Mouse (Mus musculus): ENCODE results near the gene Il4. TPM values are rescaled to one million over a fixed set of nuclear protein-coding genes. Genes with fewer than 3 reads are reported as not detected.
A peak's percentile ranks its signal among the peaks of the same experiment; 100 is the strongest.

Gene Il4
- polyA plus RNA-seq, 1 experiment from 2014 or later, result 2.2 TPM

DNA sequence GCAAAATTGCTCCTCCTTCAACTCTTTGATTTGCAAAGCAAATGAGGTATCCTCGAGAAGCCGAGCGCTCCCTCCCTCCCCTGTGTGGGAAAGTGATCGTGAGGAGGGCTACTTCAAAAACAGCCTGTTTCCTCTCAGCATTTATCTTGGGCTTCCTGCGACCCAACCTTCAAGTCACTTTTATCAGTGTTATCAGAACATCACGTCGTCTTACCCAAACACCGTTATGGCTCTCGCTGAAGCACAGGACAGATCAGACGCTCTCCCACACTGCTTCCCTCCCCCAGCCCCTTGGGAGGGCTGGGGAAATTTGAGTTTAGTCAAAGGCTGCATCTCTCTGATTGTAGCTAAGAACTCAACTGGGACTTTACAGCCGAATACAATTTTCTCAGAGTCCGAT lies 12.9 kb downstream of the Il4 start:
- no peaks in the 10 kb centered on the region for H3K36me3 ChIP-seq (replicated peaks; ENCODE audit: control insufficient read depth, insufficient read depth, low read depth, low read length)
- H3K27ac ChIP-seq (replicated peaks; ENCODE audit: low read depth, low read length), result no peak overlapping the region
- no peak overlapping the region for H3K4me3 ChIP-seq (ENCODE audit: low read depth, low read length)
- no peaks in the 10 kb centered on the region for H3K4me1 ChIP-seq (ENCODE audit: control insufficient read depth, insufficient read depth, low read length)
- ATAC-seq (replicated peaks; ENCODE audit: insufficient number of reproducible peaks, low FRiP score, low TSS enrichment, low read depth), result no peak
- no peak for DNase-seq (ENCODE audit: low spot score)
- no peak overlapping the region for H3K4me2 ChIP-seq (ENCODE audit: low read depth, low read length)
- no peaks in the 10 kb centered on the region for H3K27me3 ChIP-seq (ENCODE audit: control insufficient read depth, insufficient read depth, low read length)
- WGBS, result 8% methylated on average over 12 of the region's 12 CpGs
- H3K9ac ChIP-seq (replicated peaks; ENCODE audit: low read length), result no peak overlapping the region
- no peaks in the 10 kb centered on the region for H3K9me3 ChIP-seq (replicated peaks; ENCODE audit: control insufficient read depth, low read length)

DNA sequence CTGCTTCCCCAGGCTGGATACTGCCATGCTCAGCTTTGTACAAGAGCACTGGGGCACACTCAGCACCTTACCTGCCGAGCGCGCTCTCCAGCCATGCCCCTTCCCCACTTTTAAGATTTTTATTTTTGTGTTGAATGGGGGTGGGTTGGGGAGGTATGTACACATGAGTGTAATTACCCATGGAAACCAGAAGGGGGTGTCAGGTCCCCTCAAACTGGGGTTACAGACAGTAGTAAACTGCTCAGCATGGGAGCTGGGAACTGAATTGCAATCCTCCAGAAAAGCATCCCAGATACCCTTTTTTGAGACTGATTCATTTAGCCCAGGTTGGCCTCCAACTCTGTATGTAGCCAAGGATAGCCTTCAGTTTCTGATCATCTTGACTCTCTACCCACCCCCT lies 13.5 kb downstream of the Il4 start:
- H3K27me3 ChIP-seq (ENCODE audit: control insufficient read depth, insufficient read depth, low read length), result no peaks in the 10 kb centered on the region
- 80% methylated on average over 3 of the region's 3 CpGs for WGBS
- H3K9me3 ChIP-seq (replicated peaks; ENCODE audit: control insufficient read depth, low read length), result no peaks in the 10 kb centered on the region
- ATAC-seq (replicated peaks; ENCODE audit: insufficient number of reproducible peaks, low FRiP score, low TSS enrichment, low read depth) (no peak), DNase-seq (ENCODE audit: low spot score) (no peak)
- no peak overlapping the region for H3K27ac ChIP-seq (replicated peaks; ENCODE audit: low read depth, low read length)
- H3K4me1 ChIP-seq (ENCODE audit: control insufficient read depth, insufficient read depth, low read length), result no peaks in the 10 kb centered on the region
- H3K4me2 ChIP-seq (ENCODE audit: low read depth, low read length), result no peak overlapping the region
- H3K36me3 ChIP-seq (replicated peaks; ENCODE audit: control insufficient read depth, insufficient read depth, low read depth, low read length), result no peaks in the 10 kb centered on the region
- H3K9ac ChIP-seq (replicated peaks; ENCODE audit: low read length), result no peak overlapping the region
- no peak overlapping the region for H3K4me3 ChIP-seq (ENCODE audit: low read depth, low read length)

- 90% methylated on average over 5 of the region's 5 CpGs for WGBS
- no peak overlapping the region for H3K9ac ChIP-seq (replicated peaks; ENCODE audit: low read length)
- no peak overlapping the region for H3K4me2 ChIP-seq (ENCODE audit: low read depth, low read length)
- DNase-seq (ENCODE audit: low spot score) (no peak), ATAC-seq (replicated peaks; ENCODE audit: insufficient number of reproducible peaks, low FRiP score, low TSS enrichment, low read depth) (no peak)
- no peaks in the 10 kb centered on the region; the same call in none of the 2 replicates for H3K36me3 ChIP-seq (replicated peaks; ENCODE audit: control insufficient read depth, insufficient read depth, low read depth, low read length)
- no peaks in the 10 kb centered on the region for H3K9me3 ChIP-seq (replicated peaks; ENCODE audit: control insufficient read depth, low read length)
- H3K4me1 ChIP-seq (ENCODE audit: control insufficient read depth, insufficient read depth, low read length), result no peaks in the 10 kb centered on the region
- H3K4me3 ChIP-seq (ENCODE audit: low read depth, low read length), result no peak overlapping the region
- no peaks in the 10 kb centered on the region for H3K27me3 ChIP-seq (ENCODE audit: control insufficient read depth, insufficient read depth, low read length)
- H3K27ac ChIP-seq (replicated peaks; ENCODE audit: low read depth, low read length), result no peak overlapping the region
These were observed 27.4 kb downstream of the Il4 start for GRCm38 (mm10) chr11:53591116-53591515.

DNA sequence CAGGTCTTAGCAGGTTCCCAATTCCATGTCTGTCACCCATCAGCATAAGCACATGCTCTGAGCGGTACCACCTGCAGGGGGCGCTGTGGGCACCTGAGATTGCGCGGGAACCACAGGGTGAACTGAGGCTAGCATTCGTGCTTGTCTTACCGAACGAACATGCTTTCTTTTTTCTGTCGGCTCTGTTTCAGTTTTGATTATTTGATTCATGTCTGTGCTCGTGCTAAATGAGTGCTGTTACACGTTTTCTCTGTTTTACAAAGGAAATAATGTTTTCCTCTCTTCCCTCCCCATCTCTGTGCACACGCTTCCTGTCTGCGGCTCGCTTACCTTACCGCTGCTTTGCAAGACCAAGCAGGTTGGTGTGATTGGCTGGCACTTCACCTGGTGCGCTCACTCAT lies 28.1 kb downstream of the Il4 start:
- H3K27ac ChIP-seq (replicated peaks; ENCODE audit: low read depth, low read length), result no peak overlapping the region
- H3K27me3 ChIP-seq (ENCODE audit: control insufficient read depth, insufficient read depth, low read length), result no peaks in the 10 kb centered on the region
- H3K4me1 ChIP-seq (ENCODE audit: control insufficient read depth, insufficient read depth, low read length), result no peaks in the 10 kb centered on the region
- WGBS, result 39% methylated on average over 15 of the region's 15 CpGs
- ATAC-seq (replicated peaks; ENCODE audit: insufficient number of reproducible peaks, low FRiP score, low TSS enrichment, low read depth) (no peak), DNase-seq (ENCODE audit: low spot score) (peak; percentile 60)
- H3K9me3 ChIP-seq (replicated peaks; ENCODE audit: control insufficient read depth, low read length), result no peaks in the 10 kb centered on the region
- H3K9ac ChIP-seq (replicated peaks; ENCODE audit: low read length), result no peak overlapping the region
- no peaks in the 10 kb centered on the region; the same call in 1 of the 2 replicates for H3K36me3 ChIP-seq (replicated peaks; ENCODE audit: control insufficient read depth, insufficient read depth, low read depth, low read length)
- H3K4me2 ChIP-seq (ENCODE audit: low read depth, low read length), result no peak overlapping the region
- H3K4me3 ChIP-seq (ENCODE audit: low read depth, low read length), result no peak overlapping the region

- H3K36me3 ChIP-seq (replicated peaks; ENCODE audit: control insufficient read depth, insufficient read depth, low read depth, low read length), result no peaks in the 10 kb centered on the region
These were observed 30.2 kb downstream of the Il4 start for GRCm38 (mm10) chr11:53588279-53588678.

DNA sequence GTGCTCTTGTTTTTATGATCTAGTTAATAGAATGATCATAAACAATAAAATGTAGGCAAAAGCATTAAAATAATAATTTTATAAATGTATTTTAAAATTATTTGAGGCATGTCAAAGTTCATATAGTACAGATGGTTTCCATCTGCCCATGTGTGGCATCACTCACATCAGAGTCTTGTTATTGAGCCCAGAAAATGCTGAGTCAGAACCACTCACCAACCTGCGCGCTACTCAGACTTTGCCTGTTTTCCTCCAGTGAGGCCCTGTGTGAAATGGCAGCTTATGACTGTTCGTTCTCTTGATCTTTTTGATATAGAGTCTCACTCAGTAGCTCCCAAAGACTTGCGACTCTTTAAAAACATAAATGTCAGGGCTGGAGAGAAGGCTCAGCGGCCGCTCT lies 33.0 kb downstream of the Il4 start:
- no peak for ATAC-seq (replicated peaks; ENCODE audit: insufficient number of reproducible peaks, low FRiP score, low TSS enrichment, low read depth)
- Histone ChIP-seq H3K27me3 (ENCODE audit: control insufficient read depth, insufficient read depth, low read length) (no peaks in the 10 kb centered on the region), H3K9me3 (replicated peaks; ENCODE audit: control insufficient read depth, low read length) (no peaks in the 10 kb centered on the region), H3K4me2 (ENCODE audit: low read depth, low read length) (no peak overlapping the region), H3K4me1 (ENCODE audit: control insufficient read depth, insufficient read depth, low read length) (no peaks in the 10 kb centered on the region), H3K27ac (replicated peaks; ENCODE audit: low read depth, low read length) (no peak overlapping the region), H3K9ac (replicated peaks; ENCODE audit: low read length) (no peak overlapping the region), H3K36me3 (replicated peaks; ENCODE audit: control insufficient read depth, insufficient read depth, low read depth, low read length) (no peaks in the 10 kb centered on the region; the same call in 1 of the 2 replicates), H3K4me3 (ENCODE audit: low read depth, low read length) (no peak overlapping the region)
- DNase-seq (ENCODE audit: low spot score), result no peak
- 96% methylated on average over 6 of the region's 6 CpGs for WGBS

More at GRCm38 (mm10) chr11:53588279-53588678, 30.2 kb downstream of the Il4 start:
- DNase-seq (ENCODE audit: low spot score), result no peak
- no peak for ATAC-seq (replicated peaks; ENCODE audit: insufficient number of reproducible peaks, low FRiP score, low TSS enrichment, low read depth)
- 78% methylated on average over 8 of the region's 8 CpGs for WGBS
- Histone ChIP-seq H3K4me2 (ENCODE audit: low read depth, low read length) (no peak overlapping the region), H3K9ac (replicated peaks; ENCODE audit: low read length) (no peak overlapping the region), H3K27me3 (ENCODE audit: control insufficient read depth, insufficient read depth, low read length) (no peaks in the 10 kb centered on the region), H3K4me3 (ENCODE audit: low read depth, low read length) (no peak overlapping the region), H3K9me3 (replicated peaks; ENCODE audit: control insufficient read depth, low read length) (no peaks in the 10 kb centered on the region), H3K4me1 (ENCODE audit: control insufficient read depth, insufficient read depth, low read length) (no peaks in the 10 kb centered on the region), H3K27ac (replicated peaks; ENCODE audit: low read depth, low read length) (no peak overlapping the region)

DNA sequence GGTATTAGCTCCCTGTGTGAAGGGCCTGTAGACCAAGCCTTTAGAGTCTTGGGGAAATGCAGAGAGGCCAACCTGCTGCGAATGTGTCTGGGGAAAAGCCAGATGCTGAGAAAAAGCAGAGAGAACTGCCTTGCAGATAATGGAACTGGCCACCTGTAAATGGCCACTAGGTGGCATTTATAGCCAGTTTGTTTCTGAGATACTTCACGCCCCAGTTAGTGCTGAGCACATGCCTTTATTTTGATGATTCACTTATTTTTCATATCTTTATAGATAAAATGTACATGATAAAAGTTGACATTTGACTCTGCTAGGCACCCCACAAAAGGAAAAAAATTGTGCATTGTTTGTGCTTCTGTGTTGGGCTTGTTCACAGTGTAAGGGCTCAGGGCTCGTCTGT lies 33.6 kb downstream of the Il4 start:
- no peak overlapping the region for H3K4me3 ChIP-seq (ENCODE audit: low read depth, low read length)
- H3K36me3 ChIP-seq (replicated peaks; ENCODE audit: control insufficient read depth, insufficient read depth, low read depth, low read length), result no peaks in the 10 kb centered on the region; the same call in 1 of the 2 replicates
- no peak overlapping the region for H3K27ac ChIP-seq (replicated peaks; ENCODE audit: low read depth, low read length)
- no peaks in the 10 kb centered on the region for H3K4me1 ChIP-seq (ENCODE audit: control insufficient read depth, insufficient read depth, low read length)
- no peak overlapping the region for H3K9ac ChIP-seq (replicated peaks; ENCODE audit: low read length)
- H3K9me3 ChIP-seq (replicated peaks; ENCODE audit: control insufficient read depth, low read length), result no peaks in the 10 kb centered on the region
- no peak overlapping the region for H3K4me2 ChIP-seq (ENCODE audit: low read depth, low read length)
- 63% methylated on average over 3 of the region's 3 CpGs for WGBS
- DNase-seq (ENCODE audit: low spot score) (peak; percentile 61), ATAC-seq (replicated peaks; ENCODE audit: insufficient number of reproducible peaks, low FRiP score, low TSS enrichment, low read depth) (no peak)
- no peaks in the 10 kb centered on the region for H3K27me3 ChIP-seq (ENCODE audit: control insufficient read depth, insufficient read depth, low read length)

- Histone ChIP-seq H3K4me1 (ENCODE audit: control insufficient read depth, insufficient read depth, low read length) (no peaks in the 10 kb centered on the region), H3K9ac (replicated peaks; ENCODE audit: low read length) (no peak overlapping the region), H3K4me3 (ENCODE audit: low read depth, low read length) (no peak overlapping the region), H3K27me3 (ENCODE audit: control insufficient read depth, insufficient read depth, low read length) (no peaks in the 10 kb centered on the region), H3K36me3 (replicated peaks; ENCODE audit: control insufficient read depth, insufficient read depth, low read depth, low read length) (no peaks in the 10 kb centered on the region; the same call in 1 of the 2 replicates), H3K4me2 (ENCODE audit: low read depth, low read length) (no peak overlapping the region), H3K9me3 (replicated peaks; ENCODE audit: control insufficient read depth, low read length) (no peaks in the 10 kb centered on the region), H3K27ac (replicated peaks; ENCODE audit: low read depth, low read length) (no peak overlapping the region)
- ATAC-seq (replicated peaks; ENCODE audit: insufficient number of reproducible peaks, low FRiP score, low TSS enrichment, low read depth), result no peak
- WGBS, result 84% methylated on average over 10 of the region's 10 CpGs
- DNase-seq (ENCODE audit: low spot score), result no peak
These were observed 35.3 kb downstream of the Il4 start for GRCm38 (mm10) chr11:53583151-53583550.

Measured in embryonic facial prominence, embryonic 11.5 days (tissue).